26 mouse cellular contexts compared by ENCODE assay signal in the genomic region with DNA sequence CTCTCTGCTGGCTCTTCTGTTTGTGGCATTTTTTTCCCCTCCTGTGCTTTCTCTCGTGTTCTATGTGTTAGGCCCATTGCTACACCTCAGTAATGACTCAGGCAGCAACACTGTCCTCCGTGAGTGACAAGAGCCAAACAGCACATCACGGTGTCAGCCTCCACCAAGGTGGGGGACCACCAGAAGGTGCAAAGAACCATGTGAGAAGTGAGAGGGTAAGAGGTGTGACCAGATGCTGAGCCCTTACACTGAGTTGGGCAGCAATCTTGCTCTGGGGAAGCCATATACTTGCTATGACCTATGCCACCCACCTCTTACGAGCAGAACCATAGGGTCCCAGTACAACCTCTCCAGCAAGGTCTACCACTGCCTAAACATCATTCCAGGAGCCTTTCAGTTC. TPM values are rescaled to one million over a fixed set of nuclear protein-coding genes. Genes with fewer than 3 reads are reported as not detected.
DNase-seq lines count a peak whose midpoint lies in the region; ATAC-seq and TF ChIP-seq lines count a peak whose summit lies in the region.
"Had no signal": no experiment of that assay in that cellular context is flagged by ENCODE, and none has a peak within 500 bp of the region (broad histone marks: within the 10 kb centered on the region; RNA-seq: fewer than 3 reads in every experiment).

No protein-coding gene starts in this region.

- H3K27ac ChIP-seq in spleen, adult 2 months (ENCODE audit: insufficient read depth, low read length), result peak overlapping the region; percentile 85
- H3K27ac ChIP-seq in hindbrain, embryonic 16.5 days (ENCODE audit: low read depth, low read length), result no peak overlapping the region
- H3K27ac ChIP-seq: embryonic facial prominence, embryonic 10.5 days; embryonic facial prominence, embryonic 13.5 days; forebrain, embryonic 12.5 days; forebrain, embryonic 15.5 days; hindbrain, embryonic 12.5 days; hindbrain, embryonic 15.5 days had no signal

- H3K36me3 ChIP-seq in spleen, adult 2 months (ENCODE audit: control insufficient read depth, insufficient read depth, low read length), result peaks cover 30% of the 10 kb centered on the region
- H3K36me3 ChIP-seq in hindbrain, embryonic 16.5 days (ENCODE audit: control insufficient read depth, insufficient read depth, low read length), result no peaks in the 10 kb centered on the region
- H3K36me3 ChIP-seq: embryonic facial prominence, embryonic 10.5 days; embryonic facial prominence, embryonic 13.5 days; forebrain, embryonic 12.5 days; forebrain, embryonic 15.5 days; hindbrain, embryonic 12.5 days; hindbrain, embryonic 15.5 days had no signal

- TF ChIP-seq CTCF in spleen, adult 2 months (IDR thresholded peaks at IDR 0.05; ENCODE audit: extremely low read depth, insufficient read depth, insufficient read length, insufficient replicate concordance), result no peak

- peaks cover 56% of the 10 kb centered on the region for H3K4me1 ChIP-seq in spleen, adult 2 months (ENCODE audit: control insufficient read depth, insufficient read depth, insufficient read length)
- peaks cover 7% of the 10 kb centered on the region; the same call in 1 of the 2 replicates for H3K4me1 ChIP-seq in hindbrain, embryonic 16.5 days (ENCODE audit: control insufficient read depth, insufficient read depth, low read depth, low read length)

- no peak for ATAC-seq in hindbrain, embryonic 16.5 days
- ATAC-seq: CD4-positive, CD25-positive, alpha-beta regulatory T cell, adult 4 months; forebrain, embryonic 15.5 days had no signal

- no peaks in the 10 kb centered on the region for H3K27me3 ChIP-seq in spleen, adult 2 months (ENCODE audit: control insufficient read depth, insufficient read depth, low read length)
- H3K27me3 ChIP-seq in hindbrain, embryonic 16.5 days (replicated peaks; ENCODE audit: control insufficient read depth, insufficient read depth, low read length), result no peaks in the 10 kb centered on the region
- H3K27me3 ChIP-seq: embryonic facial prominence, embryonic 13.5 days; forebrain, embryonic 15.5 days; hindbrain, embryonic 12.5 days; hindbrain, embryonic 15.5 days had no signal

- DNase-seq in spleen, adult 2 months (ENCODE audit: low read depth in 1 of 2, low spot score in 2 of 2), result no peak
- DNase-seq in spleen, postnatal 10 days (ENCODE audit: low spot score in 2 of 2), result no peak
- peak; percentile 27 for DNase-seq in thymus, postnatal 4 days
- no peak for DNase-seq in thymus, postnatal 0 days (ENCODE audit: low spot score)
- DNase-seq in induced T-regulatory cell, adult 2 months (ENCODE audit: low read depth), result peak; percentile 70
- DNase-seq in spleen, postnatal 36 days (ENCODE audit: low spot score in 2 of 2), result no peak
- DNase-seq: adrenal gland, adult 2 months; adrenal gland, postnatal 14 days; cerebellum, adult 11 months; cerebellum, adult 8-10 months; cerebellum, postnatal 10 days; cerebellum, postnatal 36 days; embryo, embryonic 11 days; gastrocnemius, postnatal 25 days had no signal

- H3K4me3 ChIP-seq in spleen, adult 2 months (ENCODE audit: extremely low read depth, insufficient read depth, insufficient read length), result no peak overlapping the region
- H3K4me3 ChIP-seq in hindbrain, embryonic 16.5 days (ENCODE audit: low read length), result no peak overlapping the region
- H3K4me3 ChIP-seq: embryonic facial prominence, embryonic 10.5 days; embryonic facial prominence, embryonic 13.5 days; erythroblast, embryonic 14.5 days; forebrain, embryonic 12.5 days; forebrain, embryonic 15.5 days; hindbrain, embryonic 12.5 days; hindbrain, embryonic 15.5 days had no signal

- TF ChIP-seq POLR2A in spleen, adult 2 months (IDR thresholded peaks at IDR 0.05; ENCODE audit: low read depth, low read length), result no peak

- 63% methylated on average over 4 of the region's 4 CpGs for WGBS in spleen, adult 2 months
- 95% methylated on average over 4 of the region's 4 CpGs for WGBS in hindbrain, embryonic 16.5 days

- no peak overlapping the region for H3K4me2 ChIP-seq in hindbrain, embryonic 16.5 days (ENCODE audit: low read length)
- H3K4me2 ChIP-seq: embryonic facial prominence, embryonic 13.5 days; forebrain, embryonic 12.5 days; forebrain, embryonic 15.5 days; heart, embryonic 11.5 days; hindbrain, embryonic 12.5 days; hindbrain, embryonic 15.5 days had no signal

- no peaks in the 10 kb centered on the region for H3K9me3 ChIP-seq in hindbrain, embryonic 16.5 days (ENCODE audit: control insufficient read depth, low read length)
- H3K9me3 ChIP-seq: embryonic facial prominence, embryonic 10.5 days; embryonic facial prominence, embryonic 13.5 days; forebrain, embryonic 12.5 days; forebrain, embryonic 15.5 days; hindbrain, embryonic 12.5 days; hindbrain, embryonic 15.5 days had no signal

- H3K9ac ChIP-seq in hindbrain, embryonic 16.5 days (ENCODE audit: low read depth, low read length), result no peak overlapping the region
- H3K9ac ChIP-seq: embryonic facial prominence, embryonic 13.5 days; forebrain, embryonic 12.5 days; forebrain, embryonic 15.5 days; hindbrain, embryonic 12.5 days; hindbrain, embryonic 15.5 days had no signal

RNA-seq across cellular contexts. Expression of a gene that starts 9.9 kb away (rescaled TPM):
- polyA plus RNA-seq in spleen, adult 2 months (2012; rRNA removed), result 38.2 and 50.2 TPM in 2 replicates
- polyA plus RNA-seq in thymus, postnatal 0 days (2015; fragmentation: Nextera tagmentation; extraction: Ambion mirVana), result 236 and 256 TPM in 2 replicates
- polyA plus RNA-seq in hindbrain, embryonic 16.5 days (2015; fragmentation: Nextera tagmentation; extraction: Ambion mirVana), result 0.14 TPM in 1 of 2 replicates, not detected in the other
- polyA plus RNA-seq: embryonic facial prominence, embryonic 10.5 days; embryonic facial prominence, embryonic 13.5 days; erythroblast, embryonic 14.5 days; forebrain, embryonic 12.5 days; heart, embryonic 14.5 days; heart, postnatal 0 days; hindbrain, embryonic 12.5 days; hindbrain, embryonic 15.5 days had no signal

Comparison
In these comparisons a context has a peak if more than half of its experiments do, and no peak if none do; other contexts are left out.
1. DNase-seq: peak in thymus, postnatal 4 days (single experiment) and induced T-regulatory cell, adult 2 months (single experiment); none in spleen, adult 2 months (0 of 2), spleen, postnatal 10 days (0 of 2), thymus, postnatal 0 days (single experiment) and spleen, postnatal 36 days (0 of 2).
2. RNA of a gene that starts 9.9 kb away (polyA plus RNA-seq): 236 to 256 TPM in thymus, postnatal 0 days and 38.2 to 50.2 TPM in spleen, adult 2 months; 0.14 TPM in hindbrain, embryonic 16.5 days; every median in the first group is over 10 times any median in the second.